Mouse (Mus musculus): ENCODE results near the gene Galp. TPM values are rescaled to one million over a fixed set of nuclear protein-coding genes. Genes with fewer than 3 reads are reported as not detected.

Gene Galp
- polyA plus RNA-seq, 1 experiment from 2014 or later = not detected

DNA sequence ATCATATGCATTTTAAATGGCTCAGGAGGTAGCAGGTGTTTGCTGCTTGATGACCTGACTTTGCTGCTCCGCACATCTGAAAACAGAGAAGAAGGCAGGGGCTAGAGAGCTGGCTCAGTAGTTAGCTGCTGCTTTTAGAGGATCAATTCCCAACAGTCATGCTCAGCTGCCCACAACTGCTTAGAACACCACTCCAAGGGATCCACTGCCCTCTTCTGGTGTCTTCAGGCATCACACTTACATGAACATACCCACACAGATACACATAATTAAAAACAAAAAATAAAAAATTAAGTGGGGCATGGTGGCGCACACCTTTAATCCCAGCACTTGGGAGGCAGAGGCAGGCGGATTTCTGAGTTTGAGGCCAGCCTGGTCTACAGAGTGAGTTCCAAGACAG is 65.2 kb downstream of the Galp start:
- no peaks in the 10 kb centered on the region for H3K36me3 ChIP-seq (replicated peaks; ENCODE audit: control insufficient read depth, insufficient read depth, low read depth, low read length)
- H3K4me3 ChIP-seq (ENCODE audit: low read depth, low read length) = no peak overlapping the region
- ATAC-seq (replicated peaks; ENCODE audit: insufficient number of reproducible peaks, low FRiP score, low TSS enrichment, low read depth) (no peak), DNase-seq (ENCODE audit: low spot score) (no peak)
- H3K9me3 ChIP-seq (replicated peaks; ENCODE audit: control insufficient read depth, low read length) = no peaks in the 10 kb centered on the region
- no peaks in the 10 kb centered on the region for H3K27me3 ChIP-seq (ENCODE audit: control insufficient read depth, insufficient read depth, low read length)
- no peak overlapping the region for H3K9ac ChIP-seq (replicated peaks; ENCODE audit: low read length)
- 91% methylated on average over 3 of the region's 3 CpGs for WGBS
- H3K27ac ChIP-seq (replicated peaks; ENCODE audit: low read depth, low read length) = no peak overlapping the region
- H3K4me2 ChIP-seq (ENCODE audit: low read depth, low read length) = no peak overlapping the region
- no peaks in the 10 kb centered on the region for H3K4me1 ChIP-seq (ENCODE audit: control insufficient read depth, insufficient read depth, low read length)

DNA sequence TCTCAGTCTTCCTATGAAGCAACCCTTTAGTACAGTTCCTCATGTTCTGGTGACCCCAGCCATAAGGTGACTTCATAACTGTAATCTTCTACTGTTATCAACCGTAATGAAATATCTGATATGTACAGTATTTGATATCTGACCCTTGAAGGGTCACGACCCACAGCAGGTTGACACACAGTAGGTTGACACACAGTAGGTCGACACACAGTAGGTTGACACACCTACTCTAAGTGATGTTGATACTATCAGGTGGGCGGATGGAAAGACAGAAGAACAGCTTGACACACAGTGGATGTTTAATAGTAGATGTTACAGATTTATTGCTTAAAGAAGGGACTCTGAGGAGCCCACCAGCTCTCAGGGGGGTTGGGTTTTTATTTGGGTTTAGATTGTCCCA is 66.1 kb downstream of the Galp start:
- H3K27ac ChIP-seq (replicated peaks; ENCODE audit: low read depth, low read length) = no peak overlapping the region
- H3K36me3 ChIP-seq (replicated peaks; ENCODE audit: control insufficient read depth, insufficient read depth, low read depth, low read length) = no peaks in the 10 kb centered on the region
- no peaks in the 10 kb centered on the region for H3K9me3 ChIP-seq (replicated peaks; ENCODE audit: control insufficient read depth, low read length)
- no peak for DNase-seq (ENCODE audit: low spot score)
- no peaks in the 10 kb centered on the region for H3K27me3 ChIP-seq (ENCODE audit: control insufficient read depth, insufficient read depth, low read length)
- no peak overlapping the region for H3K9ac ChIP-seq (replicated peaks; ENCODE audit: low read length)
- 87% methylated on average over 4 of the region's 4 CpGs for WGBS
- no peaks in the 10 kb centered on the region for H3K4me1 ChIP-seq (ENCODE audit: control insufficient read depth, insufficient read depth, low read length)
- no peak overlapping the region for H3K4me3 ChIP-seq (ENCODE audit: low read depth, low read length)
- ATAC-seq (replicated peaks; ENCODE audit: insufficient number of reproducible peaks, low FRiP score, low TSS enrichment, low read depth) = no peak
- no peak overlapping the region for H3K4me2 ChIP-seq (ENCODE audit: low read depth, low read length)

DNA sequence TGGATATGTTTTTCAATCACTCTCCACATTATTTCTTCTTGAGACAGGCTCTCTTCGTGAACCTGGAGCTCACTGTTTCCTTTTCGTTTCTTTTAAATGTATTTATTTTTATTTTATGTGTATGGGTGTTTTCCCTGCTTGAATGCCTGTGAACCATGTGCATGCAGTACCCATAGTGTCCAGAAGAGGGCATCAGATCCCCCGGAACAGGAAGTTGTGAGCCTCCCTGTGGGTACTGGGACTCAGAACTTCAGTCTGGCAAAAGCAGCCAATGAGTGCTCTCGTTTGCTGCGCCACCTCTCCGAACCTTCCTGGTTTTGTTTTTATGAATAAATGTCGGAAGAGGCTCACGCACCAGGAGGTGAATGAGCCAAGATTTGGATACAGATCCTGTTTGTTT is 68.8 kb downstream of the Galp start:
- no peak overlapping the region for H3K27ac ChIP-seq (replicated peaks; ENCODE audit: low read depth, low read length)
- 64% methylated on average over 8 of the region's 8 CpGs for WGBS
- no peaks in the 10 kb centered on the region for H3K27me3 ChIP-seq (ENCODE audit: control insufficient read depth, insufficient read depth, low read length)
- no peaks in the 10 kb centered on the region for H3K36me3 ChIP-seq (replicated peaks; ENCODE audit: control insufficient read depth, insufficient read depth, low read depth, low read length)
- H3K9ac ChIP-seq (replicated peaks; ENCODE audit: low read length) = no peak overlapping the region
- ATAC-seq (replicated peaks; ENCODE audit: insufficient number of reproducible peaks, low FRiP score, low TSS enrichment, low read depth) = no peak
- H3K9me3 ChIP-seq (replicated peaks; ENCODE audit: control insufficient read depth, low read length) = no peaks in the 10 kb centered on the region
- H3K4me3 ChIP-seq (ENCODE audit: low read depth, low read length) = no peak overlapping the region
- H3K4me2 ChIP-seq (ENCODE audit: low read depth, low read length) = no peak overlapping the region
- DNase-seq (ENCODE audit: low spot score) = no peak
- no peaks in the 10 kb centered on the region for H3K4me1 ChIP-seq (ENCODE audit: control insufficient read depth, insufficient read depth, low read length)

Other genes with a start within 250 kb of the Galp start
- not detected in 2 replicates for gene Vmn1r65, start 186.1 kb upstream of the Galp start, polyA plus RNA-seq (2014; fragmentation: Nextera tagmentation; extraction: Ambion mirVana)
- not detected in 2 replicates for gene Nlrp4c, start 151.9 kb upstream of the Galp start, polyA plus RNA-seq (2014; fragmentation: Nextera tagmentation; extraction: Ambion mirVana)
- 13.8 TPM in 2 replicates for gene Zfp787, start 41.1 kb upstream of the Galp start, polyA plus RNA-seq (2014; fragmentation: Nextera tagmentation; extraction: Ambion mirVana)
- 66.4 and 73.4 TPM in 2 replicates for gene Zfp444, start 24.9 kb upstream of the Galp start, polyA plus RNA-seq (2014; fragmentation: Nextera tagmentation; extraction: Ambion mirVana)
- gene Zscan5b, start 25.2 kb downstream of the Galp start, polyA plus RNA-seq (2014; fragmentation: Nextera tagmentation; extraction: Ambion mirVana) = not detected in 2 replicates
- not detected in 2 replicates for gene Epp13, start 55.6 kb downstream of the Galp start, polyA plus RNA-seq (2014; fragmentation: Nextera tagmentation; extraction: Ambion mirVana)
- 7.4 and 8.2 TPM in 2 replicates for gene Zfp667, start 89.5 kb downstream of the Galp start, polyA plus RNA-seq (2014; fragmentation: Nextera tagmentation; extraction: Ambion mirVana)
- 8.3 and 8.8 TPM in 2 replicates for gene Zfp583, start 134.2 kb downstream of the Galp start, polyA plus RNA-seq (2014; fragmentation: Nextera tagmentation; extraction: Ambion mirVana)
- 1.4 and 1.6 TPM in 2 replicates for gene Gm3854, start 146.7 kb downstream of the Galp start, polyA plus RNA-seq (2014; fragmentation: Nextera tagmentation; extraction: Ambion mirVana)
- 1.9 and 3.0 TPM in 2 replicates for gene Zfp78, start 166.2 kb downstream of the Galp start, polyA plus RNA-seq (2014; fragmentation: Nextera tagmentation; extraction: Ambion mirVana)
- 12.0 and 13.8 TPM in 2 replicates for gene Zfp28, start 186.2 kb downstream of the Galp start, polyA plus RNA-seq (2014; fragmentation: Nextera tagmentation; extraction: Ambion mirVana)
- gene Smim17, start 201.6 kb downstream of the Galp start, polyA plus RNA-seq (2014; fragmentation: Nextera tagmentation; extraction: Ambion mirVana) = 0.28 TPM in 1 of 2 replicates, not detected in the other
- gene Gm20715, start 213.2 kb downstream of the Galp start, polyA plus RNA-seq (2014; fragmentation: Nextera tagmentation; extraction: Ambion mirVana) = not detected in 2 replicates
- not detected in 2 replicates for gene Olfr1344, start 241.6 kb downstream of the Galp start, polyA plus RNA-seq (2014; fragmentation: Nextera tagmentation; extraction: Ambion mirVana)

All from embryonic facial prominence, embryonic 11.5 days (tissue).